ENCODE assay signal across 11 mouse cellular contexts in the genomic region with DNA sequence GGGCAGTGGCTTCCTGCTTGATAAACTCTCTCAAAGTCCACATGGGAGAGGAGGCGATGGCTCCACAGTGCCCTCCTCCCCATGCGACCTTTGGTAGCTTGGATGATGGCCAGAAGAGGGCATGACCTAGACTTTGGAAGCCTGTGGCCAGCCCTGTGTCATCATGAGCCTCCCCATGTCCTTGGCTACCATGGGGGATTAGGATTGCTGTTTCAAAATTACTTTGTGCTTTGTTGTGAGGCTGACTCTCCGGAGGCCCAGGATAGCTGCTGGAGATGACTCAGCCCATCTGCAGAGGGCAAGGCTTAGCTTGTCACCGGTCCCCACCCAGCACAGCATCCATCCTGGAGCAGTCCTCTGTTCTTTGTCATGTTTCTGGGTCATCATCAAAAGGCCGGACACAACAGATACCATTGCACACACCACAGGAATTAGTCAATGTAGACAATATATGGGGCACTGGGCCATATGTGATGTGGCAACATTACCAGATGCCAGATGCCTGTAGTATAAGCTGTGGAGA. TPM values are rescaled to one million over a fixed set of nuclear protein-coding genes. Genes with fewer than 3 reads are reported as not detected.
DNase-seq lines count a peak whose midpoint lies in the region; ATAC-seq lines count a peak whose summit lies in the region.
"Had no signal": no experiment of that assay in that cellular context is flagged by ENCODE, and none has a peak within 500 bp of the region (broad histone marks: within the 10 kb centered on the region; RNA-seq: fewer than 3 reads in every experiment).

No protein-coding gene starts in this region.

- no peak overlapping the region for H3K4me2 ChIP-seq in liver, embryonic 11.5 days
- H3K4me2 ChIP-seq: embryonic facial prominence, embryonic 15.5 days had no signal

- no peaks in the 10 kb centered on the region for H3K9me3 ChIP-seq in liver, embryonic 11.5 days (ENCODE audit: control insufficient read depth, low read length)
- H3K9me3 ChIP-seq in limb, embryonic 10.5 days (replicated peaks): no peaks in the 10 kb centered on the region
- H3K9me3 ChIP-seq: embryonic facial prominence, embryonic 15.5 days had no signal

- no peak overlapping the region for H3K27ac ChIP-seq in liver, embryonic 11.5 days (ENCODE audit: low read depth, low read length)
- no peak overlapping the region for H3K27ac ChIP-seq in limb, embryonic 10.5 days
- H3K27ac ChIP-seq: embryonic facial prominence, embryonic 15.5 days; hindbrain, postnatal 0 days; macrophage had no signal

- DNase-seq in ovary, adult 18-20 months (ENCODE audit: low spot score): peak; percentile 6
- no peak for DNase-seq in ovary, postnatal 36 days (ENCODE audit: low spot score)
- DNase-seq in liver, embryonic 11.5 days (ENCODE audit: low spot score): no peak
- DNase-seq in heart, adult 9 months (ENCODE audit: low spot score in 2 of 2): no peak
- no peak for DNase-seq in frontal cortex, postnatal 25 days (ENCODE audit: low spot score in 2 of 2)
- no peak for DNase-seq in limb, embryonic 10.5 days (ENCODE audit: low spot score)
- DNase-seq: cerebellum, adult 8-10 months had no signal

- peak; percentile 24 for ATAC-seq in granulocyte monocyte progenitor cell, adult 5-6 weeks (replicated peaks; ENCODE audit: poor library complexity, severe bottlenecking)
- ATAC-seq in liver, embryonic 11.5 days (replicated peaks; ENCODE audit: low FRiP score): peak; percentile 62
- ATAC-seq: hindbrain, postnatal 0 days had no signal

- no peaks in the 10 kb centered on the region for H3K4me1 ChIP-seq in liver, embryonic 11.5 days (replicated peaks; ENCODE audit: control insufficient read depth, insufficient read depth, low read length)
- H3K4me1 ChIP-seq in limb, embryonic 10.5 days: no peaks in the 10 kb centered on the region

- no peaks in the 10 kb centered on the region for H3K27me3 ChIP-seq in liver, embryonic 11.5 days (replicated peaks; ENCODE audit: control insufficient read depth, insufficient read depth, low read length)
- H3K27me3 ChIP-seq in limb, embryonic 10.5 days (ENCODE audit: low read depth, poor library complexity, severe bottlenecking): no peaks in the 10 kb centered on the region
- H3K27me3 ChIP-seq: embryonic facial prominence, embryonic 15.5 days had no signal

- H3K9ac ChIP-seq in liver, embryonic 11.5 days (ENCODE audit: low read depth, low read length): no peak overlapping the region
- H3K9ac ChIP-seq: embryonic facial prominence, embryonic 15.5 days had no signal

- H3K4me3 ChIP-seq in liver, embryonic 11.5 days (ENCODE audit: low read depth, low read length): no peak overlapping the region
- H3K4me3 ChIP-seq in limb, embryonic 10.5 days: no peak overlapping the region
- H3K4me3 ChIP-seq: embryonic facial prominence, embryonic 15.5 days had no signal

- no peaks in the 10 kb centered on the region for H3K36me3 ChIP-seq in liver, embryonic 11.5 days (ENCODE audit: control insufficient read depth, insufficient read depth, low read length)
- no peaks in the 10 kb centered on the region for H3K36me3 ChIP-seq in limb, embryonic 10.5 days
- H3K36me3 ChIP-seq: embryonic facial prominence, embryonic 15.5 days had no signal

- 63% methylated on average over 5 of the region's 5 CpGs for WGBS in liver, embryonic 11.5 days
- WGBS in limb, embryonic 10.5 days: 91% methylated on average over 5 of the region's 5 CpGs

RNA-seq across cellular contexts. Expression of a gene that starts 34.9 kb away (rescaled TPM):
- 0.43 TPM in 1 of 2 replicates, not detected in the other for total RNA-seq in granulocyte monocyte progenitor cell, adult 5-6 weeks (2014; fragmentation: Nextera tagmentation)
- 0.17 and 0.52 TPM in 2 replicates for total RNA-seq in granulocyte monocyte progenitor cell, adult 5-6 weeks (2017)
- polyA plus RNA-seq in liver, embryonic 11.5 days (2014; fragmentation: Nextera tagmentation; extraction: Ambion mirVana): 0.48 and 0.61 TPM in 2 replicates
- 0.13 and 0.91 TPM in 2 replicates for polyA plus RNA-seq in limb, embryonic 10.5 days (2016; fragmentation: Nextera tagmentation; extraction: Ambion mirVana)

RNA-seq across cellular contexts. Expression of a gene that starts 40.4 kb away (rescaled TPM):
- 1.5 TPM in 2 replicates for total RNA-seq in granulocyte monocyte progenitor cell, adult 5-6 weeks (2014; fragmentation: Nextera tagmentation)
- 2.6 and 3.1 TPM in 2 replicates for total RNA-seq in granulocyte monocyte progenitor cell, adult 5-6 weeks (2017)
- 4.0 and 4.3 TPM in 2 replicates for polyA plus RNA-seq in liver, embryonic 11.5 days (2014; fragmentation: Nextera tagmentation; extraction: Ambion mirVana)
- polyA plus RNA-seq in limb, embryonic 10.5 days (2016; fragmentation: Nextera tagmentation; extraction: Ambion mirVana): 4.7 and 5.6 TPM in 2 replicates

RNA-seq across cellular contexts. Expression of a gene that starts 42.3 kb away (rescaled TPM):
- 28.2 and 36.5 TPM in 2 replicates for total RNA-seq in granulocyte monocyte progenitor cell, adult 5-6 weeks (2014; fragmentation: Nextera tagmentation)
- 11.7 and 12.8 TPM in 2 replicates for total RNA-seq in granulocyte monocyte progenitor cell, adult 5-6 weeks (2017)
- 21.3 and 21.8 TPM in 2 replicates for polyA plus RNA-seq in liver, embryonic 11.5 days (2014; fragmentation: Nextera tagmentation; extraction: Ambion mirVana)
- 17.5 and 18.5 TPM in 2 replicates for polyA plus RNA-seq in limb, embryonic 10.5 days (2016; fragmentation: Nextera tagmentation; extraction: Ambion mirVana)
